Mouse (Mus musculus) right cerebral cortex, adult 18-20 months (tissue): Measurements from ENCODE around the gene Hs3st5.
"Not testable (repeated sequence)": the region's sequence is repeated elsewhere in the genome, so short reads cannot be mapped to it uniquely, and the experiment has no call there.

Experiments
- DNase-seq: peaks from one replicate; pipeline ENCODE4 v3.0.0; 2022; ENCODE audit warnings: mixed read lengths

Gene Hs3st5

GRCm38 (mm10) chr10:36558736-36559135 is 52.1 kb downstream of the Hs3st5 start:
- DNase-seq, result no peak

- no peak for DNase-seq
Measured at GRCm38 (mm10) chr10:36567258-36567657, 60.6 kb downstream of the Hs3st5 start.

GRCm38 (mm10) chr10:36572540-36572939 is 65.9 kb downstream of the Hs3st5 start:
- DNase-seq, result no peak

GRCm38 (mm10) chr10:36578375-36579145 is 71.9 kb downstream of the Hs3st5 start:
- no peak for DNase-seq

- DNase-seq, result no peak
Measured at GRCm38 (mm10) chr10:36610400-36610799, 103.8 kb downstream of the Hs3st5 start.

GRCm38 (mm10) chr10:36611415-36611814 is 104.8 kb downstream of the Hs3st5 start:
- not testable (repeated sequence) for DNase-seq

- no peak for DNase-seq
Measured at GRCm38 (mm10) chr10:36623037-36623436, 116.4 kb downstream of the Hs3st5 start.

- DNase-seq, result no peak
Measured at GRCm38 (mm10) chr10:36627952-36628351, 121.3 kb downstream of the Hs3st5 start.

GRCm38 (mm10) chr10:36631746-36632145 is 125.1 kb downstream of the Hs3st5 start:
- no peak for DNase-seq

- no peak for DNase-seq
Measured at GRCm38 (mm10) chr10:36650653-36651052, 144.0 kb downstream of the Hs3st5 start.

GRCm38 (mm10) chr10:36713974-36714373 is 207.4 kb downstream of the Hs3st5 start:
- DNase-seq, result no peak

GRCm38 (mm10) chr10:36726239-36726638 is 219.6 kb downstream of the Hs3st5 start:
- no peak for DNase-seq

GRCm38 (mm10) chr10:36729361-36730098 is 222.9 kb downstream of the Hs3st5 start:
- DNase-seq, result no peak

GRCm38 (mm10) chr10:36739375-36739774 is 232.8 kb downstream of the Hs3st5 start:
- DNase-seq, result no peak

GRCm38 (mm10) chr10:36750021-36750420 is 243.4 kb downstream of the Hs3st5 start:
- no peak for DNase-seq

GRCm38 (mm10) chr10:36754471-36754870 is 247.9 kb downstream of the Hs3st5 start:
- DNase-seq, result no peak

- DNase-seq, result no peak
Measured at GRCm38 (mm10) chr10:36773595-36773994, 267.0 kb downstream of the Hs3st5 start.

- no peak for DNase-seq
Measured at GRCm38 (mm10) chr10:36774898-36775297, 268.3 kb downstream of the Hs3st5 start.

- no peak for DNase-seq
Measured at GRCm38 (mm10) chr10:36781641-36782040, 275.0 kb downstream of the Hs3st5 start.

- no peak for DNase-seq
Measured at GRCm38 (mm10) chr10:36786970-36787369, 280.4 kb downstream of the Hs3st5 start.

GRCm38 (mm10) chr10:36791771-36792170 is 285.2 kb downstream of the Hs3st5 start:
- DNase-seq, result peak; percentile 12

- no peak for DNase-seq
Measured at GRCm38 (mm10) chr10:36795311-36795710, 288.7 kb downstream of the Hs3st5 start.

- no peak for DNase-seq
Measured at GRCm38 (mm10) chr10:36800925-36801482, 294.4 kb downstream of the Hs3st5 start.

- no peak for DNase-seq
Measured at GRCm38 (mm10) chr10:36803705-36804104, 297.1 kb downstream of the Hs3st5 start.
